Mouse (Mus musculus): Measurements from ENCODE around the gene Tgfb2.

Gene Tgfb2

DNA sequence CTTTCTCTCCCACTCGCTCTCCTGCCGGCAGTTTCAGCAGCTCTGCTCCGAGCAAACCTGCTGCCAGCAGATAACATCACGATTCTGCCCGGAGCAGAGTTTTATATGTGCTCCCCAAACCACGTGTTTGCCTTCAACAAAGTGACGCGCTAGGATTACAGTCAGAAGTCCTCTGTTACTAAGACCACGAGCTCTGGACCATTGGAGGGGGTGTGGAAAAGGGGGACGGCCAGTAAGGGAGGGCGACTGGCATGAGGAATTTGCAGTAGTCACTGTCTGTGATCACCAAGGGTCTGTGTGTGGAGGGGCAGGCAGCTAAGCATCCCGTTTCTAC, at the start of gene Tgfb2:
TSS of gene Tgfb2 (minus strand) at position 75 of the 334 bp plus-strand sequence.
- DNase-seq (ENCODE audit: low spot score) = peak; percentile 62

DNA sequence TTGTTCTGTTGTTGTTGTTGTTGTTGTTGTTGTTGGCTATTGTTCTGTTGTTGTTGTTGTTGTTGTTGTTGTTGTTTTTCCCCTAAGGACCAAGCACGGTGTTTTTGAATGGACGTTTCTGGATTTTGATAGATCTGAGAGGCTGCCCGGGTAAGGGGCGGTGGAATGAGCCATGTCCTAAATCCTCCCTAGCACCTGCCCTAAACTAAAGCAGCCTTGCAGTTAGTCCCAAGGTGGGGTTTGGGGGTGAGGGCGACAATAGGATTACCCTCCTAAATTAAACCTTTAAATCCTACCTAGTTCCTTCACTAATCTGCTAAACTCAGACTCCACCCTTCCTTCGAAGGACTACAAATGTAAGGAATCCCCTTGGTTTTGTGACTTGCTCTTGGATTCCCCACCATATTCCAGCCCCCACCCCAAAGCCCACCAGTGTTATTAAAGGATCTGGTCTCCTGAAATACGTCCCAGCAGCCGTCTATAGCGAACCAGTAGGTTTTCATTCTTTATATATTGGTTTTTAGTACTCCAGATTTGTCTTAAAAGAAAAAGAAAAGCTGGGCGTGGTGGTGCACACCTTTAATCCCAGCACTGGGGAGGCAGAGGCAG, 44.0 kb upstream of the Tgfb2 start:
- DNase-seq (ENCODE audit: low spot score) = no peak

DNA sequence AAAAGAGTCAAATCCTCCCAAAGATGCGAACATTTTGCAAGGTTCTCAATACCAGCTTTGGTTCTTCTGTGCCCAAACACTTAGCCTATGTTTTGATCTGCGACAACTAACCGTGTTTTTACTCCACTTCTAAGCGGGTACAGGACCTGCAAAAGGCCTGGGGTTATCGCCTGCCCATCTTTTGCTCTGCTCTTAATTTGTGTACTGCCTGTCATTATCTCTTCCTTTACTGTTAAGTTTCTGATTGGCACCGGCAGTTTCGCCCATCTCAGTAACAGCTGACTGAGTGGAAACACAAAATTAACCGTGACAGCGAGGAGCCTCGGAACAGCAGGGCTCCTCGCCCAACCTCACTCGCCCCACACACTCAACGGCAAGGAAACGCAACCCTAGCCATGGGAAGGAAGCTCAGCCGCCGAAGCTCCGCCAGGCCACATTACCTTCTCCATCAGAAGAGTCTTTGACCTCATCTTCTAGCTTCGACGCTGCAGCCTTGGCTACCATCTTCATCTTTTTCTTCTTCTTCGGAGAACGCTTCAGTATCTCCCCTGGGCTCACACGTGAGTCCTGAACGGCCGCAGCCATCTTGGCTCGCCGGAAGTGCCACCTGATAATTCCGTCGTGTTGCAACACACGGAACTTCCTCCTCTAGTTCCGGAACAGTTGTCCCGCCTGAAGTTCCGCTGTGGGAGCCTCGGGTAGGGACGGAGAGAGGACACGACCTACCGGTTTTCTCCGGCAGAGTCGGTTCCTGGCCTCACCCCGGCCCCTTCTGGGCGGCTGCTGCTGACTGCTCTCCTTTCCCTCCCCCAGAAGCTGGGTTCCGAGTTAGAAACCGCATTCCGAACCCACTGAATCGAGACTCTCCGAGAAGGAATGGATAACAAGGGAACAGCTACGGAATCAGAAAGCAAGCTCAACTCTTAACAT, 43.2 kb upstream of the Tgfb2 start, which contains the start of gene Rrp15:
TSS of gene Rrp15 (minus strand) at position 635 of the 930 bp plus-strand sequence.
- DNase-seq (ENCODE audit: low spot score) = peak; percentile 96

DNA sequence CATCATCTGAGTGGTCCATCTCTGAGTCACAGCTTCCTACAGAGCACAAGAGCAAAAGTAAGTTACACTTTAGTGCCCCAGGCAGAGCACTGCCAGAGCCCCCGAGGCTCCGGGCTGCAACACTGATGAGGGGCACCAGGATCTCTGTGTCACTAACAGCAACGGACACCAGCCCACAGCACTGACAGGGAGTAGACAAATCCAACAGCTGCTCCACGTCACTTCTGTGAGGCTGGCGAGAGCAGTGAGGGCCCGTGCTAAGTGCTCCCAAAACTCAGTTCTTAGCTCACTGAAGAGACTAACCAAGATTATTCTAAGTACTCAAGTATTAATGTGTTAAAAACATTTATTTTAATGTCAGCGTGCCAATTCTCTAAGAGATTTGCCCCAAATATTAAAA, 34.0 kb upstream of the Tgfb2 start:
- DNase-seq (ENCODE audit: low spot score) = no peak

DNA sequence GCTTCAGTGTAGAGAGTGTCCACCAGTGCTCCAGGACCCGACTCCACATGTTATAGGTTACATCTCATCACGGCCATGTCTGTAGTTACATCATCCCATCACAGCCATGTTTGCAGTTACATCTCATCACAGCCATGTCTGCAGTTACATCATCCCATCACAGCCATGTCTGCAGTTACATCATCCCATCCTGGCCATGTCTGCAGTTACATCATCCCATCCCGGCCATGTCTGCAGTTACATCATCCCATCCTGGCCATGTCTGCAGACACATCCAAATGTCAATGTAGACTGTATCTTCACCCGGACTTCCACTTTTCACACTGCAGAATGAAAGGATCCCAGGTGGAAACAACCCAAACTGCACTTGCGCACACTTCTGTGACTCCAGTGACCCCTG, 29.7 kb upstream of the Tgfb2 start:
- no peak for DNase-seq (ENCODE audit: low spot score)

DNA sequence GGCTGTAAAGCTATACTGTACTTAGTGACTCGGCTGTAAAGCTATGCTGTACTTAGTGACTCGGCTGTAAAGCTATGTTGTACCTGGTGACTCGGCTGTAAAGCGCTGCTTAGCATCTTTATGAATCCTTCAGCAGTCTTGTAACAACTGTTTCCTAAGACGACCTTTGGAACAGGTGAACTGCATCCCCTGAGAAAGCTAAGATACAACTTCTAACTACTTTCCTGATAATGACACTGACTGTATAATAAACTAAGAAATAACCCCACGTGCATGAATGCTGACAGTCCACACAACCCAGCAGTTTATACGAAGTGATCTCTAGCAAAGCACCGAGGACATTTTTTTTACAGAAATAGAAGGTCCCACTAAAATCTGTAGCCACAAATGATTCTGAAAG, 27.3 kb upstream of the Tgfb2 start:
- no peak for DNase-seq (ENCODE audit: low spot score)

DNA sequence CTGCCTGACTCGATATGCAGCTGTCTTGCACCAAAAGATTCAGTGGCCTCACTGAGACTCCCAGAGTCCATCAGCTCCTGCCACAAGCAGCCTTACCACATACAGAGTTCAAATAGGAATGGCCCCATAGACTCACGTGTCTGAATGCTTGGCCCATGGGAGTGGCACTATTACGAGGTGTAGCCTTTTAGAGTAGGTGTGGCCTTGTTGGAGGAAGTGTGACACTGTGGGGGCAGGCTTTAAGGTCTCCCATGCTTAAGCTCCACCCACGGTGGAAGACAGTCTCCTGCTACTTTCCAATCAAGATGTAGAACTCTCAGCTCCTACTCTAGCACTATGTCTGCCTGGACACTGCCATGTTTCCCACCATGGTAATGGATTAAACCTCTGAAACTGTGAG, 23.0 kb upstream of the Tgfb2 start:
- DNase-seq (ENCODE audit: low spot score) = no peak

DNA sequence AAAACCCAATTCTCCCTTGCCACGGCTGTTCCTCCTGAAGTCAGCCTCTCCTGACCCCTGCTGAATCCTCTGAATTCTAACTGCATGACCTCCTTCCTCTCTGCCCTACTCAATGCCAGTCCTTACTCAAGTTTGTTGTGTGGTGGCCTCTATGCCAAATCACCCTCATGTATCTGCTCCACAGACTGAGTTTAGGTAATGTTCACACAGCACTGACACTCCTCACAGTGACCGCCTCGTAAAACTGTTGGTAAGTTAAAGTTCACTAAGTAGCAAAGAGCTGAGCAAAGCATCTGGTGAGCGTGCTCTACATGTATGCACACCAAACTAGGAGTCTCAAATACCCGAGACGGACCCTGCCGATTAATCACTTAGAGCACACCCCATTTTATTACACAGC, 20.3 kb upstream of the Tgfb2 start:
- DNase-seq (ENCODE audit: low spot score) = no peak

DNA sequence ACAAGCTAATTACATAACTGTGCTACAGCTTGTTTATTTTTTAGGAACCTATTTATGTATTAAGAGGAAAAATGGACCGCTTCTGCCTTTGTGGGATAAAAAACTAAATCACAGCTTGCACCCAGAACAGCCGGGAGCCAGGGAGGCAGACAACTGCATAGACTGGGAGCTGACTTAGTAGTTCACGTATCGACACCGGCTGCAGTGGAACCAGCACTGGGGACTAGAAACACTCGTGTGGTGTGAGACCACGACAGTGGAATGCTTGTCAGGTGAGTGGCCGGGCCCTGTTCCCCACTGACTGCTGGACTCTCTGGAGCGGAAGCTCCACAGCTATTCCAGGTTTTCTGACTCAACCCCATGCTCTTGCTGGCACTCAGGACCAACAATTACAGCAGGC, 16.5 kb upstream of the Tgfb2 start:
- no peak for DNase-seq (ENCODE audit: low spot score)

DNA sequence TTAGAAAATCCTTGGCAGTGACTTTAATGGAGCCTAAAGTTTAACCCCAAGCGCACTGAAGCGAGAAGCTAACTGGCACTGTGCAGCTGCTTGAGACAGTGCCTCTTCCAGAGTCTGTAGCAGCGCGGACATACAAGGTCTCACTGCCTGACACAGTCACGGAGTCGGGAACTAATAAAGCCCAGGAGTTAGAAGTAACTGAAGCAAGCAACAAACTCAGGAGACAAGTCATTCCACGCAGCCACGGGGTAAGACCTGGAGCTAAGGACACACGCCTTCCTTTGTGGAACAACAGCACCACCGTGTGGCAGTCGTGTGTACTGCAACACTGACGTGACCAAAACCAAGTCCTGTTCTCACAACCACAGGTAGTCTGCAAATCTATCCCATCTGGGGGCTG, 16.1 kb upstream of the Tgfb2 start:
- DNase-seq (ENCODE audit: low spot score) = peak; percentile 91

DNA sequence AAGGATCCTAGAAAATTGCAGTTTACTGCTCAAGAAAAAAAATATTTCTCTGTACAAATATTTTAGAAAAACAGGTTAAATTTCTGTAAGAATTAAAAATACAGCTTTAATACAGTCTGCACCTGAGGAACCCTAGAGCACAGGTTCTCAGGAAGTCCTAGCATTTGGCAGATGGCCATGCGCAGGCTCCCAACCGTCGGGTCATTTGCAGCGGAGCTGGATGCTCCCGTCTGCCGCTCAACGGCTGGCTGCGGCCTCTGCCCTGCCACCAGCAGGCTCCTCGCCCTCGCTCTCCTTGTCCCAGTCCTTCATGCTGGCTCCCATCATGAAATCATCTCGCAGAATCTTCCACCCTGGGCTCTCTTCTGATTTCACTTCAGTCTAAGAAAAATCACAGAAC, 15.4 kb upstream of the Tgfb2 start:
- DNase-seq (ENCODE audit: low spot score) = peak; percentile 0

DNA sequence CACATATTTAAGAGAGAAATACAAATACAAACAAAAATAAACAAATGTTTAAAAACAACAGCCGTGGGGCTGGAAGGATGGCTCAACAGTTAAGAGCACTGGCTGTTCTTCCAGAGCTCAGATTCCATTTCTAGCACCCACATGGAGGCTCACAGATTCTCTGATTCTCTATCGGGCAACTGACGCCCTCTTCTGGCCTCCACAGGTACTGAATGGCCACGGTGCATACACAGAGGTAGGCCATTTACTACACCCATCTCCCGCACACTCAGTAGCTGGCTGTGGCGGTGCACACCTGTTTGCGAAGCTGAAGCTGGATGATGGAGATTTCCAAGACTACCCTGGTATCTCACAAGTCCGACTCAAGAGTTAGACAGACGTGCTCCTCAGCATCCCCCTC, 13.9 kb upstream of the Tgfb2 start:
- DNase-seq (ENCODE audit: low spot score) = peak; percentile 34

DNA sequence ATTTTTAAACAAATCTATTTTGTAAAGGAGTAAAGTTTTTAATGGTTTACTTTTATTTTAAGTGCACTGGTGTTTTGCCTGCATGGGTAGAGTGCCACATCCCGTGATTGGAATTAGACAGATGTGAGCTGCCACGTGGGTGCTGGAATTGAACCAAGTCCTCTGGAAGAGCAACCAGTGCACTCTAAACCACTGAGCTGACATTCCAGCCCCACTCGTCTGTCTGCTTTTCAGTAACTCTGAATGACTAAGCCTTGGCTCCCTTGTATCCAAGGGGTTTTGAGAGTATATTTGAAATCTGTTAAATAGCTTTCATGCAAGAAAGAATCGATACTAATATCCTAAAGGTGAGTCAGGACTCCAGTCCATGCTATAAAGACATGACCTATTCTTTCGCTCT, 13.1 kb upstream of the Tgfb2 start:
- peak; percentile 0 for DNase-seq (ENCODE audit: low spot score)

DNA sequence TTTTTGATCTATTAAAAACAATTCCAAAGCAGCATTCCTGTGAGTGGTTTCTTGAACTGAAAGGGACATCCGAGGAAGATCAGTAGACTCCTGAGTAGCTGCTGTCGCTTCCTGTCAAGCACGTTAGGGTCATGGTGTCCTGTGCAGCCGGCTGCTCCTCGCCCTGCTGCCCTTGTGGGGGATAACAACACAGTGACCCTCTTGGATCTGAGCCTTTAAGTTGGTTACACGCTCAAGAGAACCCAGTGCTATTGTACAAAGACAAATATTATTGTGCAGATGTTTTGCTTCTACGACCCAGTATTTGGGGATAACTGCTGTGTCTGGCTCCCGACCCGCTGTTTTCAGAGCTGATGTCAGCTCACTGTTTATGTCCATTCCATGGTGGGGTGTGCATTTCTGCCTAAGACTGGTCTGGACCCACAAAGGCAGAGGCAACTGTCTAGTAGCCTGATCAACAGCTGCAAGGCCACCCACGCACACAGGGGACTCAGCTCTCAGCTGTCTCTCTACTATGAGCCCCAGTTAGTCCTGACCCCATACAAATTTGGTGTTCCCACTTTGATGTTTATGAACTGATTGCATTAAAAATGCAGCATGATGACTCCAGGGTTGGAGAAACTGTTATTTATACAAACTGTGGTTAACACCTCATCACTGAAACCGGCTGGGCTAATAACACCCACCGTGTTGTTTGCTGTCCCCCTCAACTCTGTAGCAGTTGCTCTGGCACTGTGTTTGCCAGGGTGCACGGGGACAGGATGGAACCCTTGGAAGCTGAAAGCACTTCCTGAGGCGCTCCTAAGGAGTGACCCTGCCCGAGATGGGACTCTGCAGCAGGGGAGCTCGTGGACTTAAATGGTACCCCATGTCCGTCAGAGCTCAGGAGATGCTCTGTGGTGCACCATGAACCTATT, 9.4 kb upstream of the Tgfb2 start:
- peak; percentile 1 for DNase-seq (ENCODE audit: low spot score)

DNA sequence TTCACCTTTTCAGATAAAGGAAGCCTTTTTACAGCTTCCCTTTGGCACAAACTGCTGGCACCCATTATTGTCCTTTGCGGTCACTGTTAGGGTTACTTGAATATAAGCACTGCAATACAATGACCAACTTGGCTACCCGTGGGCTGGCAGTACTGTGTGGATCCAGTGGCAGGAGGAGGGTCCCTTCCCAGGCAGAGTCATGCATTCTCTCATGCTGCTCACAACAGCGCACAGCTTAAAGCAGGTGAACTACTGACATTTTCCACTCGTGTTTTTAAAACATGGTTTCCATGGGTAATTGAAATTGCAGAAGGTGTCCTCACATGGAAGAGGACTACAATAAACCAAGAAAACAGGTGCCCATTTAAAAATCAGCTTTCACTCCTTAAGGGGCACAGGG, 8.4 kb upstream of the Tgfb2 start:
- peak; percentile 1 for DNase-seq (ENCODE audit: low spot score)

DNA sequence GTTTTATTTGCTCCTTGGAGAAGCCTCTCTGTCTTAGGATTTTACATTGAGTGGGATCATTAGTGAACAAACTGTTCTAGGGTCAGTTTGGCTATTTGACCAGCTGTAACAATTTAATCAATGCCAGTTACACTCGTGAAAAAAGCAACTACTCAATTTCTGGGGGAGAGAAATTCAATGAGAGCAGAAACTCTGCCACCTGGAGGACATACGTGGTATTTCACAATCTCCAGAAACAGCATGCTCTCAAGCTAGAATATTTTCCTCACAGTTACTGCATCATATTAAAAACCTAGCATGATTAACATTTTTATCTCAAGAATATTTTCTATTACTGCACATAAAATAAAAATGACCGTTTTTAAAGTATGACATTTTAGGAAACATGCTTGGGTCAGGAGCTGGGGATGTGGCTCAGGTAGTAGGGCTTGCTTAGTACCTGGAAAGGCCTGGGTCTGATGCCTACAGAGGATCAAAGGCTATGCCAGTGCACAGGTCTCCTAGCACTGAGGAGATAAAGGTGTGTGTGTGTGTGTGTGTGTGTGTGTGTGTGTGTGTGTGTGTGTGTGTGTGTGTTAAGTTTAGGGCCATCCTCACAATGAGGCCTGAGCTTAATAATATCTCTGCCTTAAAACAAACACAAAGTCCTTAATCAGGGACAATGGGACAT, 7.1 kb upstream of the Tgfb2 start:
- DNase-seq (ENCODE audit: low spot score) = peak; percentile 86

DNA sequence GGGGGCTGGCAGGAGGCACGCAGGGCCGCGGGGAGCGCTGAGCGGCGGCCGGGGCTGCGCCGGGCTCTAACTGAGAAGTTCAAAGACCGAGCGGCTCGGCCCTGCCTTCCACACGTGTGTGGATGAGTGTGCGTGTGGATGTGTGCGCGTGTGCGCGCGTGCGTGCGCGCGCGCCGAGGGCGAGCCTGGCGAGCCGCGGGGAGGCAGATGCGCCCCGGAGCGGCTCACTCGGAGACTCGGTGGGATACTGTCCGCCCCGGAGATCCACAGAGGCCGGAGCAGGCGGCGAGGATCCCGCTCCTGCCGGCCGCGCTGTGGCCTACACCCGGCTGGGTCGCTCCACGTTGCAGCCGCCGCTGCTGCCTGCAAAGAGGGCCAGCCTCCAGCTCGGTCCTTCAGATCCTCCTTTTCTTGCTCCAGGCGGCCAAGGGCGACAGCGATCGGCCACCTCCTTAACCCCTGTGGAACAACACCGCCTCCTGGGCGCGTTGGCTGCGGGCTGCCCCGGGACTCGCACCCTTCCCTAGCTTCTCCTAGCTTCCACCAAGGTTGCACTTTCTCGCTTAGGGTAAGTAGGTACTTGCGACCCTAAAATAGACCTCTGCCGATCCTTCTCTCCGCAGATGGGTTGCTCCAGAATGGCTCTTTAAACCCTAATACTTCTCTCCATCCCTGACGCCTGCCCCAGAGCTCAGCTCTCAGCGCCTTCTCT, 430 bp downstream of the Tgfb2 start:
- DNase-seq (ENCODE audit: low spot score) = peak; percentile 77

DNA sequence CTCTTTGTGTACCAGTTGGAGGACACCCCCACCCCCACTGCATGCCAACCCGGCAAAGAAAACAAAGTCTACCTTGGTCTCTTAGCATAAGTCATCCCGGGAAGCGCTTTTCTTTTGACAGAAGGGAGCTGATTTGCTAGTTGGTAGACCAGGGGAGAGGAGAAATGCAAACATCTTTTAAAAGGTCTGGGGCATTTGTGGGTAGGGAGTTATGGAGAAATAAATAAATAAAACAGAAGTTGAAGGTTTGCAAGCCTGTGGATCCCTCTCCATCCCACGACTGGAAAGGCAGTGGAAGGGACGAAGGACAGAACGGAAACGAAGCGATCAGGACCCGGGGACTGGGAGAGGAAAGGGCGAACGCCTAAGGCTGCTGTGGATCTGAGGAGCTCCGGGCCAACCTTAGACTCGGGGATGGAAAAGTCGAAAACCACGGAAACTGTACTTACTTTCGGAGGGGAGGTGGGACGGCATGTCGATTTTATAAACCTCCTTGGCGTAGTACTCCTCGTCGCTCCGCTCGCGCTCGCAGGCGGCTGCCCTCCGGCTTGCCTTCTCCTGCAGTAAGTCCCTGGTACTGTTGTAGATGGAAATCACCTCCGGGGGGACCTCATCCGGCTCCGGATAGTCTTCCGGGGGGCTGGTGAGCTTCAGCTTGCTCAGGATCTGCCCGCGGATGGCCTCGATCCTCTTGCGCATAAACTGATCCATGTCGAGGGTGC, 1.6 kb downstream of the Tgfb2 start:
- peak; percentile 57 for DNase-seq (ENCODE audit: low spot score)

DNA sequence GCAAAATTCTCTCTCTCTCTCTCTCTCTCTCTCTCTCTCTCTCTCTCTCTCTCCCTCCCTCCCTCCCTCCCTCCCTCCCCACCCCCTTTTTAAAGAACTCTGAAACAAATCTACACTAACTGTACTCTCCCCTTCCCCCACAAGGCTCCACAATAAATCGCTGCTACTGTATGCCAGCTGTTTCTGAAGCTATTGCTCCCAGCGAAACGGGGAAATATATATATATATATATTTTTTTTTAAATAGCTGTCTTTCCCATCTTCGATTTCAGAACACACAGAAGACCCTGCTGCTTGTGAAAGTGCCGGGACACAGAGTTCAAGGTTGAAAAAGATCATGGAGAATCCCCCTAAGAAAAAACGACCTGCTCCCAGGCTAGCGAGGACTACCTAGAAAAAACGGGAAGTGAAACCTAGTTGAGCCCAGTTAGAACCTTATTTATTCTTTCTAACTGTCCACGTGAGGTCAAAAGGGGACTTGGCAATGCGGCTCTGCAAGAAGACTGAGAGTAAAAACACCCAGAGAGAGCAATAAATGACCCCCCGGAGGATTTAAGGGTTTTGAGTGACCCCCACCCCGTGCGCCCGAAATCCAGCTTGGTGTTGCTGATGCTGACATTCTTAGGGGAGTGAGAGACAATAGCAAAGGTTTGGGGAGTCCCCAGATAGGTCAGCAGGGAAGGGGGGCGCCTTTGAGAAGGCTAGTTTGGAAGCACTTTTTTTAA, 2.4 kb downstream of the Tgfb2 start:
- peak; percentile 55 for DNase-seq (ENCODE audit: low spot score)

Measured in retina, embryonic 14.5 days (tissue).